In the genomic region with DNA sequence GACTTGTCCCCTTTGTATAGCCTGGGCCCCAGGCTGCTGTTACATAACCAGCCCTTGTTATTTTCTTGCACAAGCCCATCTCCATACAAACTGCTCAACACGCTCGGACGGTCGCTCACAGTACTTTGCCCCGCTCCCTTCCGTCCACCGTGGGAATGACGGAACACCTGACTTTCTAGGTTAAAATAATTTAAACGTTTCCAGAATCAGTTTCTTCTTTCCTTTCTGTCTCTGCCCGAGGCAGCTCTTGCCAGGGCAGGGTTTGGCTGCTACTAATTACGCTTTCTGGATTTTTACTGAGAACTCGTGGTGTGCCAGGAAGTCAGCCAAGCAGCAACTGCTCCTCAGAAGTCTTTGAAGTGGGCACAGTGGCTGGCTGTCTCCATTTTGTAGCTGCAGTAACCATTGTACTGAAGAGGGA, we compare ENCODE assay signal across 12 mouse cellular contexts. TPM values are rescaled to one million over a fixed set of nuclear protein-coding genes. Genes with fewer than 3 reads are reported as not detected.
DNase-seq lines count a peak whose midpoint lies in the region; ATAC-seq and TF ChIP-seq lines count a peak whose summit lies in the region.
"Had no signal": no experiment of that assay in that cellular context is flagged by ENCODE, and none has a peak within 500 bp of the region (broad histone marks: within the 10 kb centered on the region; RNA-seq: fewer than 3 reads in every experiment).

No protein-coding gene starts in this region.

- no peak for TF ChIP-seq CTCF in liver, postnatal 0 days (IDR thresholded peaks at IDR 0.05; ENCODE audit: low read depth)
- no peak for TF ChIP-seq CTCF in heart, adult 2 months (IDR thresholded peaks at IDR 0.05)

- H3K9me3 ChIP-seq in liver, postnatal 0 days (ENCODE audit: low read length), result no peaks in the 10 kb centered on the region
- H3K9me3 ChIP-seq in liver, embryonic 11.5 days (ENCODE audit: control insufficient read depth, low read length), result no peaks in the 10 kb centered on the region
- no peaks in the 10 kb centered on the region for H3K9me3 ChIP-seq in kidney, embryonic 16.5 days (ENCODE audit: low read length)

- no peaks in the 10 kb centered on the region for H3K79me2 ChIP-seq in heart, adult 2 months (replicated peaks; ENCODE audit: control insufficient read depth, insufficient read depth, low read length)

- DNase-seq in liver, postnatal 0 days, result peak; percentile 44
- DNase-seq in liver, embryonic 11.5 days (ENCODE audit: low spot score), result no peak
- DNase-seq in naive thymus-derived CD4-positive, alpha-beta T cell, adult 2 months (ENCODE audit: low read depth), result peak; percentile 79
- DNase-seq in heart, adult 2 months, result no peak
- DNase-seq in ovary, adult 18-20 months (ENCODE audit: low spot score), result no peak
- DNase-seq: cerebellum, postnatal 25 days; heart, adult 18-20 months; layer of hippocampus, adult 9-11 months; midbrain, embryonic 14.5 days had no signal

- peaks cover 25% of the 10 kb centered on the region for H3K4me1 ChIP-seq in liver, postnatal 0 days (ENCODE audit: insufficient read depth)
- peaks cover 17% of the 10 kb centered on the region for H3K4me1 ChIP-seq in liver, embryonic 11.5 days (replicated peaks; ENCODE audit: control insufficient read depth, insufficient read depth, low read length)
- peaks cover 25% of the 10 kb centered on the region for H3K4me1 ChIP-seq in brown adipose tissue, adult 24 weeks (ENCODE audit: control insufficient read depth, insufficient read depth, insufficient read length, low read length)
- H3K4me1 ChIP-seq in kidney, embryonic 16.5 days (ENCODE audit: insufficient read depth, low read length), result peaks cover 71% of the 10 kb centered on the region
- peaks cover 17% of the 10 kb centered on the region for H3K4me1 ChIP-seq in heart, adult 2 months (ENCODE audit: control insufficient read depth, insufficient read depth, low read length)

- H3K36me3 ChIP-seq in liver, postnatal 0 days (replicated peaks; ENCODE audit: insufficient read depth, low read length), result no peaks in the 10 kb centered on the region
- no peaks in the 10 kb centered on the region for H3K36me3 ChIP-seq in liver, embryonic 11.5 days (ENCODE audit: control insufficient read depth, insufficient read depth, low read length)
- no peaks in the 10 kb centered on the region for H3K36me3 ChIP-seq in kidney, embryonic 16.5 days (ENCODE audit: insufficient read depth, low read length)
- no peaks in the 10 kb centered on the region for H3K36me3 ChIP-seq in heart, adult 2 months (ENCODE audit: control insufficient read depth, insufficient read depth, low read length)

- peak overlapping the region; percentile 62 for H3K27ac ChIP-seq in liver, postnatal 0 days (ENCODE audit: low read depth)
- H3K27ac ChIP-seq in liver, embryonic 11.5 days (ENCODE audit: low read depth, low read length), result no peak overlapping the region
- H3K27ac ChIP-seq in brown adipose tissue, adult 24 weeks (replicated peaks; ENCODE audit: low read depth, low read length), result peak overlapping the region; percentile 84
- H3K27ac ChIP-seq in kidney, embryonic 16.5 days (ENCODE audit: low read length), result peak overlapping the region; percentile 86
- H3K27ac ChIP-seq in heart, adult 2 months, result no peak overlapping the region

- TF ChIP-seq EP300 in liver, postnatal 0 days (IDR thresholded peaks at IDR 0.05; ENCODE audit: low read depth), result no peak
- TF ChIP-seq EP300 in heart, adult 2 months (IDR thresholded peaks at IDR 0.05; ENCODE audit: insufficient read depth, low read depth, low read length), result no peak

- TF ChIP-seq POLR2A in heart, adult 2 months (IDR thresholded peaks at IDR 0.05; ENCODE audit: insufficient read depth, low read depth, low read length), result no peak

- no peak for ATAC-seq in liver, postnatal 0 days
- no peak for ATAC-seq in liver, embryonic 11.5 days (replicated peaks; ENCODE audit: low FRiP score)
- ATAC-seq in kidney, embryonic 16.5 days (ENCODE audit: low FRiP score, low TSS enrichment), result no peak
- ATAC-seq: Patski had no signal

- intact Hi-C loops in heart, adult 2 months (cut with DNase I), result loop anchor here (5.0 kb wide), 2 partner anchors 113 to 172 kb away; no protein-coding TSS in a partner anchor

- peak overlapping the region; percentile 40; the same call in 1 of the 2 replicates for H3K9ac ChIP-seq in liver, postnatal 0 days (replicated peaks)
- no peak overlapping the region for H3K9ac ChIP-seq in liver, embryonic 11.5 days (ENCODE audit: low read depth, low read length)
- peak overlapping the region; percentile 1; the same call in 1 of the 2 replicates for H3K9ac ChIP-seq in kidney, embryonic 16.5 days (replicated peaks; ENCODE audit: low read length)
- H3K9ac ChIP-seq in heart, adult 2 months (ENCODE audit: low read depth, low read length), result no peak overlapping the region

- H3K27me3 ChIP-seq in liver, postnatal 0 days (ENCODE audit: insufficient read depth, low read length), result 0 out of 2 replicates have a peak, but pooled peaks cover 6% of the 10 kb centered on the region
- H3K27me3 ChIP-seq in liver, embryonic 11.5 days (replicated peaks; ENCODE audit: control insufficient read depth, insufficient read depth, low read length), result peaks cover 5% of the 10 kb centered on the region
- no peaks in the 10 kb centered on the region for H3K27me3 ChIP-seq in kidney, embryonic 16.5 days (ENCODE audit: insufficient read depth, low read length)
- no peaks in the 10 kb centered on the region for H3K27me3 ChIP-seq in heart, adult 2 months (ENCODE audit: control insufficient read depth, insufficient read depth, low read length)
- H3K27me3 ChIP-seq: Patski had no signal

- 54% methylated on average over 12 of the region's 12 CpGs for WGBS in liver, postnatal 0 days (ENCODE audit: insufficient replicate concordance)
- WGBS in liver, embryonic 11.5 days, result 83% methylated on average over 12 of the region's 12 CpGs
- 34% methylated on average over 12 of the region's 12 CpGs for WGBS in kidney, embryonic 16.5 days
- 80% methylated on average over 12 of the region's 12 CpGs for WGBS in heart, adult 2 months

- H3K4me2 ChIP-seq in liver, postnatal 0 days (ENCODE audit: low read depth, low read length), result peak overlapping the region; percentile 28; the same call in 1 of the 2 replicates
- H3K4me2 ChIP-seq in liver, embryonic 11.5 days, result no peak overlapping the region
- no peak overlapping the region for H3K4me2 ChIP-seq in kidney, embryonic 16.5 days (replicated peaks; ENCODE audit: low read depth, low read length)

- no peak overlapping the region for H3K4me3 ChIP-seq in liver, postnatal 0 days (ENCODE audit: low read depth, low read length)
- no peak overlapping the region for H3K4me3 ChIP-seq in liver, embryonic 11.5 days (ENCODE audit: low read depth, low read length)
- H3K4me3 ChIP-seq in brown adipose tissue, adult 24 weeks (ENCODE audit: insufficient read depth, low read depth, low read length), result no peak overlapping the region
- no peak overlapping the region for H3K4me3 ChIP-seq in kidney, embryonic 16.5 days (ENCODE audit: low read length)
- H3K4me3 ChIP-seq in heart, adult 2 months, result no peak overlapping the region

RNA-seq across cellular contexts. Expression of a gene that starts 2.3 kb away (rescaled TPM):
- polyA plus RNA-seq in liver, postnatal 0 days (2015; fragmentation: Nextera tagmentation; extraction: Ambion mirVana), result 59.0 and 61.1 TPM in 2 replicates
- polyA plus RNA-seq in liver, embryonic 11.5 days (2014; fragmentation: Nextera tagmentation; extraction: Ambion mirVana), result 55.0 and 62.1 TPM in 2 replicates
- 70.5 and 79.9 TPM in 2 replicates for polyA plus RNA-seq in brown adipose tissue, adult 24 weeks (2012; ENCODE audit: insufficient read depth, insufficient read length, missing spikeins)
- 81.7 and 81.9 TPM in 2 replicates for polyA plus RNA-seq in kidney, embryonic 16.5 days (2015; fragmentation: Nextera tagmentation; extraction: Ambion mirVana)
- 10 to 100 TPM; 72.7 to 73.0 TPM for total RNA-seq in heart, adult 2 months (2021)
- 82.8 and 85.3 TPM in 2 replicates for polyA plus RNA-seq in heart, adult 2 months (2012; rRNA removed)

RNA-seq across cellular contexts. Expression of a gene that starts 12.8 kb away (rescaled TPM):
- 1.5 and 1.9 TPM in 2 replicates for polyA plus RNA-seq in liver, postnatal 0 days (2015; fragmentation: Nextera tagmentation; extraction: Ambion mirVana)
- 4.1 and 4.5 TPM in 2 replicates for polyA plus RNA-seq in liver, embryonic 11.5 days (2014; fragmentation: Nextera tagmentation; extraction: Ambion mirVana)
- 6.1 and 6.6 TPM in 2 replicates for polyA plus RNA-seq in brown adipose tissue, adult 24 weeks (2012; ENCODE audit: insufficient read depth, insufficient read length, missing spikeins)
- 36.3 and 36.4 TPM in 2 replicates for polyA plus RNA-seq in kidney, embryonic 16.5 days (2015; fragmentation: Nextera tagmentation; extraction: Ambion mirVana)
- total RNA-seq in heart, adult 2 months (2021), result 10 to 100 TPM; 21.5 to 27.9 TPM
- polyA plus RNA-seq in heart, adult 2 months (2012; rRNA removed), result 44.4 and 57.0 TPM in 2 replicates

RNA-seq across cellular contexts. Expression of a gene that starts 49.5 kb away (rescaled TPM):
- polyA plus RNA-seq in liver, postnatal 0 days (2015; fragmentation: Nextera tagmentation; extraction: Ambion mirVana), result 0.66 and 0.82 TPM in 2 replicates
- not detected in 2 replicates for polyA plus RNA-seq in liver, embryonic 11.5 days (2014; fragmentation: Nextera tagmentation; extraction: Ambion mirVana)
- 0.63 and 2.0 TPM in 2 replicates for polyA plus RNA-seq in brown adipose tissue, adult 24 weeks (2012; ENCODE audit: insufficient read depth, insufficient read length, missing spikeins)
- polyA plus RNA-seq in kidney, embryonic 16.5 days (2015; fragmentation: Nextera tagmentation; extraction: Ambion mirVana), result 0.45 and 0.60 TPM in 2 replicates
- 1 to 10 TPM; 1.1 to 1.2 TPM for total RNA-seq in heart, adult 2 months (2021)
- polyA plus RNA-seq in heart, adult 2 months (2012; rRNA removed), result 2.4 TPM in 2 replicates

Comparison
In these comparisons a context has a peak if more than half of its experiments do, and no peak if none do; other contexts are left out.
1. DNase-seq: peak in liver, postnatal 0 days (single experiment) and naive thymus-derived CD4-positive, alpha-beta T cell, adult 2 months (single experiment); none in liver, embryonic 11.5 days (single experiment), heart, adult 2 months (0 of 2) and ovary, adult 18-20 months (single experiment).
2. H3K27ac ChIP-seq: peak in liver, postnatal 0 days (single experiment), brown adipose tissue, adult 24 weeks (single experiment) and kidney, embryonic 16.5 days (single experiment); none in liver, embryonic 11.5 days (single experiment) and heart, adult 2 months (single experiment).
3. H3K9ac ChIP-seq: peak in liver, postnatal 0 days (single experiment) and kidney, embryonic 16.5 days (single experiment); none in liver, embryonic 11.5 days (single experiment) and heart, adult 2 months (single experiment).